Mouse (Mus musculus): ENCODE measurements at regions not wholly inside any gene's neighbourhood (a gene's known extent, or its start where the extent isn't known, plus 50 kb on each side); places are given as distances from the start of the nearest gene placed in this dataset.

DNA sequence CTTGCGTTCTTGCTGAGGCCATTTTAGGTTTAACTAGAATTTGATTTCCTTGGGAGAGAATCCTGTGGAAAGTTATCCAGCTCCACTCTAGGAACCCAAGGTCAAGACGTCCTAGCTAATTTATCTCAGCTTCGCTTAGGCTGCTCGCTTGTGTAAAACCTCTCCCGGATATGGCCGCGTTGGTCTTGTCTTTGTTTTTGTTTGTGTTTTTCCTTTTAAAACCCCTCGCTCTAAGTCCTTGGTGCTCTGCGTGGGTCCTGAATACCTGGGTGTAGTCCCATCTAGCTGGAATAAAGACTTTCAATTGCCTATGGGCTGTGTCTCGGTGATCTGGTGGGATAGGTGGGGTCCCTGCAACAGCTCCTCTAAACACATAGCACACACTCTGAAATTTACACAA, 144.2 kb downstream of the Ndfip2 start:
- Histone ChIP-seq H3K9me3 (ENCODE audit: control insufficient read depth, low read length) (no peaks in the 10 kb centered on the region), H3K27ac (no peak overlapping the region), H3K27me3 (ENCODE audit: control insufficient read depth, insufficient read depth, low read length) (no peaks in the 10 kb centered on the region), H3K4me1 (replicated peaks; ENCODE audit: control insufficient read depth, insufficient read depth, low read length) (no peaks in the 10 kb centered on the region), H3K36me3 (replicated peaks; ENCODE audit: control insufficient read depth, insufficient read depth) (no peaks in the 10 kb centered on the region), H3K9ac (no peak overlapping the region), H3K4me3 (replicated peaks; ENCODE audit: low read length) (no peak overlapping the region), H3K4me2 (replicated peaks) (no peak overlapping the region)
- ATAC-seq (ENCODE audit: low FRiP score) (no peak), DNase-seq (ENCODE audit: low spot score) (no peak)
- WGBS, result 94% methylated on average over 10 of the region's 10 CpGs

GRCm38 (mm10) chr14:105397467-105397866, 139.1 kb downstream of the Ndfip2 start:
- no peak overlapping the region for H3K9ac ChIP-seq
- H3K27me3 ChIP-seq (ENCODE audit: control insufficient read depth, insufficient read depth, low read length), result no peaks in the 10 kb centered on the region
- WGBS, result 27% methylated on average over 8 of the region's 8 CpGs
- H3K9me3 ChIP-seq (ENCODE audit: control insufficient read depth, low read length), result no peaks in the 10 kb centered on the region
- no peak overlapping the region for H3K4me2 ChIP-seq (replicated peaks)
- DNase-seq (ENCODE audit: low spot score) (peak; percentile 93), ATAC-seq (ENCODE audit: low FRiP score) (peak; percentile 68; the same call in 1 of the 2 replicates)
- H3K36me3 ChIP-seq (replicated peaks; ENCODE audit: control insufficient read depth, insufficient read depth), result no peaks in the 10 kb centered on the region
- H3K4me3 ChIP-seq (replicated peaks; ENCODE audit: low read length), result no peak overlapping the region
- no peak overlapping the region for H3K27ac ChIP-seq
- H3K4me1 ChIP-seq (replicated peaks; ENCODE audit: control insufficient read depth, insufficient read depth, low read length), result no peaks in the 10 kb centered on the region

DNA sequence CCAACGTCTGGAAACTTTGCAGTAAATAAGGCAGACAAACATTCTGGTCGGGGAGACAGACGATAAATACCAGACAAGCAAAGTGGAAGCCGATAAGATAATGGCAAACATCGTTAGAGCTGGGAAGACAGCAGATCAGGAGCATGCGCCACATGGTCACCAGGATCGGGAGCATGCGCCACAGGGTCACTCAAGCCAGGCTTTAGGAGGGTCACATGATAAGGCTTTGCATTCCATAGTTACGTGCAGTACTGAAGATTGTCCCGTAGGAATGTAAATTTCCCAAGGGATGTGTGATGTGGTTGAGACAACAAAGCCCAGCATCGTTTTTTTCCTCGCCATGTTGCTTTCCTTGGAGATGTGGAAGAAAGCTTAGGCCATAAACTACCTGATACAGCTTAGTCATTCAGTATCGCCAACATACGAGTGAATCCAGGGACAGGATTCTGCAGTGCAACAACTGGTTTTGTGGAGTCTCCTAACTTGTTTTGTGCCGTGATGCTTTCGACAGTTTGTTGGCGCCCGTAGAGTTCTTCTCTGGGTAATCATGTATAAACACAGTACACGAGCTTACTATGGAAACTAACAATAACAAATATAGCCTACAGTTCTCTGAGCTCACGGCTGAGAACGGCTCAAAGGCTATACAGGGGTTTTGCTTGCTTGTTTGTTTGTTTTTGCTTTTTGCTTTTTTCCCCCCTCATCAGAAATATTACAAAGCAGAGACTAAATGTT, 133.9 kb downstream of the Ndfip2 start:
- DNase-seq (ENCODE audit: low spot score) (no peak), ATAC-seq (ENCODE audit: low FRiP score) (no peak)
- WGBS, result 90% methylated on average over 21 of the region's 21 CpGs
- no peak overlapping the region for H3K9ac ChIP-seq
- H3K4me1 ChIP-seq (replicated peaks; ENCODE audit: control insufficient read depth, insufficient read depth, low read length), result no peaks in the 10 kb centered on the region
- H3K36me3 ChIP-seq (replicated peaks; ENCODE audit: control insufficient read depth, insufficient read depth), result no peaks in the 10 kb centered on the region
- H3K9me3 ChIP-seq (ENCODE audit: control insufficient read depth, low read length), result no peaks in the 10 kb centered on the region
- no peak overlapping the region for H3K4me3 ChIP-seq (replicated peaks; ENCODE audit: low read length)
- no peak overlapping the region for H3K27ac ChIP-seq
- no peaks in the 10 kb centered on the region for H3K27me3 ChIP-seq (ENCODE audit: control insufficient read depth, insufficient read depth, low read length)
- H3K4me2 ChIP-seq (replicated peaks), result no peak overlapping the region

DNA sequence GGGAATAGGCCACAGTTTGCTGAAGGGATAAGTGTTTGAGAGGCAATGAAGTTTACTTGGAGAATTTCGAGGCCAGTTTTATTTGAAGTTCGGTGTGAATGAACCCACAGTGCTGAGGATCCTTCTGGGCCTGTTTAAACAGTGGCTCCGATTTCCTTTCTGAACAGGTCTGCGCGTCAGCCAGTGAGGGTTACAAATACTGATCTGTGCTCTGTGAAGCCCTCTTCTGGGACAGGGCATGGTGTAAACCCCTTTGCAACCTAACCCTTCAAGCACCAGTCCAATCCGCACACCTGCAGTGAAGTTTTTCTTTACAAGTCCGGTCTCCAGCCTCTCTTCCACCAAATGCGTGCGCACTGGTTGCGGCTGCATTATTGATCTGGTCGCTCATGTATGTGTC, 133.1 kb downstream of the Ndfip2 start:
- WGBS, result 95% methylated on average over 11 of the region's 11 CpGs
- H3K9ac ChIP-seq, result no peak overlapping the region
- no peaks in the 10 kb centered on the region for H3K4me1 ChIP-seq (replicated peaks; ENCODE audit: control insufficient read depth, insufficient read depth, low read length)
- H3K27me3 ChIP-seq (ENCODE audit: control insufficient read depth, insufficient read depth, low read length), result no peaks in the 10 kb centered on the region
- H3K27ac ChIP-seq, result no peak overlapping the region
- no peaks in the 10 kb centered on the region for H3K36me3 ChIP-seq (replicated peaks; ENCODE audit: control insufficient read depth, insufficient read depth)
- no peak overlapping the region for H3K4me3 ChIP-seq (replicated peaks; ENCODE audit: low read length)
- H3K4me2 ChIP-seq (replicated peaks), result no peak overlapping the region
- H3K9me3 ChIP-seq (ENCODE audit: control insufficient read depth, low read length), result no peaks in the 10 kb centered on the region
- DNase-seq (ENCODE audit: low spot score), result no peak
- no peak for ATAC-seq (ENCODE audit: low FRiP score)

DNA sequence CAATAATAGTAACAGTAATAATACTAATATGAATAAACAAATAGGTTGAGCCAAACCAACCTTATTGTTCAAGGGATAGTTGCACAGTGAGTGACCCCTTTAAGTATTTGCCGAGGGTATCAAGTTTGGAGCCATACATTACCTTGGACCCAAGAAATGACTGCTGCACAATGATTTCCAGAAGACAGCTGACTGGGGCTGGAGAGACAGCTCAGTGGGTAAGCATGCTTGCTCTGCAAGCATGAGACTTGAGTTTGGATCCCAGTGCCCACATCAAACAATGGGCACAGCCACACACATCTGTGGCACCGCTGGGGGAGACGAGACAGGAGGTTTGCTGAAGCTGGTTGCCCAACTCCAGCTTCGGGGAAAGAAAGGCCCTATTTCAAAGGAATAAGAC, 126.7 kb downstream of the Ndfip2 start:
- no peak for DNase-seq (ENCODE audit: low spot score)
- Histone ChIP-seq H3K4me1 (replicated peaks; ENCODE audit: control insufficient read depth, insufficient read depth, low read length) (no peaks in the 10 kb centered on the region), H3K36me3 (replicated peaks; ENCODE audit: control insufficient read depth, insufficient read depth) (no peaks in the 10 kb centered on the region), H3K9ac (no peak overlapping the region), H3K9me3 (ENCODE audit: control insufficient read depth, low read length) (no peaks in the 10 kb centered on the region), H3K27me3 (ENCODE audit: control insufficient read depth, insufficient read depth, low read length) (no peaks in the 10 kb centered on the region), H3K4me3 (replicated peaks; ENCODE audit: low read length) (no peak overlapping the region), H3K4me2 (replicated peaks) (no peak overlapping the region), H3K27ac (no peak overlapping the region)
- no peak for ATAC-seq (ENCODE audit: low FRiP score)
- 82% methylated on average over 4 of the region's 4 CpGs for WGBS

- no peak overlapping the region for H3K4me2 ChIP-seq (replicated peaks)
These were observed 125.0 kb downstream of the Ndfip2 start for GRCm38 (mm10) chr14:105383382-105383781.

GRCm38 (mm10) chr14:105380101-105380500, 121.7 kb downstream of the Ndfip2 start:
- ATAC-seq (ENCODE audit: low FRiP score) (no peak), DNase-seq (ENCODE audit: low spot score) (no peak)
- 87% methylated on average over 4 of the region's 4 CpGs for WGBS
- no peaks in the 10 kb centered on the region for H3K9me3 ChIP-seq (ENCODE audit: control insufficient read depth, low read length)
- no peak overlapping the region for H3K4me2 ChIP-seq (replicated peaks)
- H3K36me3 ChIP-seq (replicated peaks; ENCODE audit: control insufficient read depth, insufficient read depth), result no peaks in the 10 kb centered on the region
- no peak overlapping the region for H3K4me3 ChIP-seq (replicated peaks; ENCODE audit: low read length)
- no peaks in the 10 kb centered on the region for H3K27me3 ChIP-seq (ENCODE audit: control insufficient read depth, insufficient read depth, low read length)
- no peak overlapping the region for H3K27ac ChIP-seq
- no peak overlapping the region for H3K9ac ChIP-seq
- H3K4me1 ChIP-seq (replicated peaks; ENCODE audit: control insufficient read depth, insufficient read depth, low read length), result 0 out of 2 replicates have a peak, but pooled peaks cover 4% of the 10 kb centered on the region

More at GRCm38 (mm10) chr14:105383382-105383781, 125.0 kb downstream of the Ndfip2 start:
- Histone ChIP-seq H3K4me1 (replicated peaks; ENCODE audit: control insufficient read depth, insufficient read depth, low read length) (0 out of 2 replicates have a peak, but pooled peaks cover 4% of the 10 kb centered on the region), H3K9ac (no peak overlapping the region), H3K27ac (no peak overlapping the region), H3K4me3 (replicated peaks; ENCODE audit: low read length) (no peak overlapping the region), H3K9me3 (ENCODE audit: control insufficient read depth, low read length) (no peaks in the 10 kb centered on the region), H3K36me3 (replicated peaks; ENCODE audit: control insufficient read depth, insufficient read depth) (no peaks in the 10 kb centered on the region), H3K27me3 (ENCODE audit: control insufficient read depth, insufficient read depth, low read length) (no peaks in the 10 kb centered on the region)
- DNase-seq (ENCODE audit: low spot score) (no peak), ATAC-seq (ENCODE audit: low FRiP score) (no peak)
- 78% methylated on average over 5 of the region's 5 CpGs for WGBS

DNA sequence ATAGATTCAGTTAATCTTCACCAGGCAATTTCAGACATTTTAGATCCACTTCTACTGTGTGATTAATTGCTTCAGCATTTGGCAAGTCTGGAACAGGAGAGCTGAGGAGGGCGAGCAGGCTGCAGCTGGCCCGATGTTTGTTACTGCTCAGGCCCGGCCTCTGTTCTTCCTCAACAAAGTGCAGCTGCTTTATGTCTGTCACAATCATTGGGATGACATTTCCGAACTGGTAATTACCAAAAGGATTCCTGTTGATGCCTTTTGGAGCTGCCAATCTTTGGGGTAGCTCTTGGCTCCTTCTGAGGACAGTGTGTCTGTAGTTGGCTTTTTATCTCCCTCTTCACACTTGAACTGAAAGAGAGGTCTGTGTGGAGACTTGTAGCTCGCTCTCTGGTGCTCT, 119.4 kb downstream of the Ndfip2 start:
- DNase-seq (ENCODE audit: low spot score) (peak; percentile 25), ATAC-seq (ENCODE audit: low FRiP score) (no peak)
- Histone ChIP-seq H3K27ac (no peak overlapping the region), H3K4me1 (replicated peaks; ENCODE audit: control insufficient read depth, insufficient read depth, low read length) (0 out of 2 replicates have a peak, but pooled peaks cover 4% of the 10 kb centered on the region), H3K27me3 (ENCODE audit: control insufficient read depth, insufficient read depth, low read length) (no peaks in the 10 kb centered on the region), H3K4me2 (replicated peaks) (no peak overlapping the region), H3K4me3 (replicated peaks; ENCODE audit: low read length) (no peak overlapping the region), H3K9me3 (ENCODE audit: control insufficient read depth, low read length) (no peaks in the 10 kb centered on the region), H3K9ac (no peak overlapping the region), H3K36me3 (replicated peaks; ENCODE audit: control insufficient read depth, insufficient read depth) (no peaks in the 10 kb centered on the region)
- WGBS, result 48% methylated on average over 5 of the region's 5 CpGs

DNA sequence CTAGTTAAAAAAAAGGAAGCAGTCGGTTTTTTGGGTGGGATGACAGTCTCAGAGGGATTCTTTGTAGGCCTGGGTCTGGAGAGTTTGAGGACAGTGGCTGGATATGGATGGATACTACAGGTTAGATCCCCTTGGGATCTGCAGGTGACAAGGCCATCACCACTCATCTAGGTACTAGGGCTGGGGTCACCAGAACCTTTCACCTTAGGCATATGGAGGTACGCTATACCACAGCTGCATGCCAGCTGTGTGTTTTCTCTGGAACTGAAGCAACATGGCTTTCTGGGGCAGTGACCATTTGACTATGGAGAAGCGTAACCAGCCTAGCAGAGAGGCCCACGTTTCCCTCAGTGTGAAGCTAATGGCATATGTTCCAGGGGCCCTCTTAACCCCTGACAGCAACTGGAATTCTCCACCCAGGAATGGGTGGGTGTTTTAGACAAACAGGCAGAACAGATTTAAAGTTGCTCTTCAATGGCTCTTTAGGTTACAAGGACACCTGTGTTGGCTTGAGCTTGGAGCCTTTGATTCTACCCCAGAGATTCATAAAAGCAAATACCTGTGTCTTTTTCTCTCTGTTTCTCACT, 118.8 kb downstream of the Ndfip2 start:
- Histone ChIP-seq H3K9ac (no peak overlapping the region), H3K4me3 (replicated peaks; ENCODE audit: low read length) (no peak overlapping the region), H3K27ac (no peak overlapping the region), H3K4me1 (replicated peaks; ENCODE audit: control insufficient read depth, insufficient read depth, low read length) (0 out of 2 replicates have a peak, but pooled peaks cover 4% of the 10 kb centered on the region), H3K4me2 (replicated peaks) (no peak overlapping the region), H3K9me3 (ENCODE audit: control insufficient read depth, low read length) (no peaks in the 10 kb centered on the region), H3K27me3 (ENCODE audit: control insufficient read depth, insufficient read depth, low read length) (no peaks in the 10 kb centered on the region), H3K36me3 (replicated peaks; ENCODE audit: control insufficient read depth, insufficient read depth) (no peaks in the 10 kb centered on the region)
- DNase-seq (ENCODE audit: low spot score), result no peak
- ATAC-seq (ENCODE audit: low FRiP score), result no peak
- WGBS, result 69% methylated on average over 4 of the region's 4 CpGs

All from hindbrain, embryonic 14.5 days (tissue).